Mouse (Mus musculus) stomach, embryonic 16.5 days (tissue): ENCODE results near the gene Msh4. TPM values are rescaled to one million over a fixed set of nuclear protein-coding genes. Genes with fewer than 3 reads are reported as not detected.
A peak's percentile ranks its signal among the peaks of the same experiment; 100 is the strongest.

ENCODE experiments used
- ATAC-seq: fragments of 200-750 bp; cut with Nextera tagmentation; 2 replicates; pipeline ENCODE4 v1.8.0; 2017; ENCODE audit warnings: moderate number of reproducible peaks, moderate TSS enrichment; ENCODE audit not compliant: insufficient read depth, low FRiP score
- H3K27ac ChIP-seq: fragments of 300-500 bp; sonication (generic); 2 replicates; pipeline ENCODE4 v1.5.1; 2014; ENCODE audit warnings: low read length
- H3K27me3 ChIP-seq: fragments of 300-500 bp; sonication (generic); 2 replicates; pipeline ENCODE4 v1.6.1; 2014; ENCODE audit warnings: low read length, control low read depth, mixed read lengths; ENCODE audit not compliant: control insufficient read depth, insufficient read depth
- H3K36me3 ChIP-seq: fragments of 300-500 bp; sonication (generic); 2 replicates; pipeline ENCODE4 v1.6.1; 2014; ENCODE audit warnings: low read length; ENCODE audit not compliant: control insufficient read depth, insufficient read depth
- H3K4me1 ChIP-seq: fragments of 300-500 bp; sonication (generic); 2 replicates; pipeline ENCODE4 v1.6.1; 2014; ENCODE audit warnings: low read length, control low read depth, mixed read lengths; ENCODE audit not compliant: control insufficient read depth, insufficient read depth
- H3K4me2 ChIP-seq: fragments of 300-500 bp; sonication (generic); 2 replicates; pipeline ENCODE4 v1.6.1; 2014; ENCODE audit warnings: low read depth, low read length, mixed read lengths
- H3K4me3 ChIP-seq: fragments of 300-500 bp; sonication (generic); replicated peaks from 2 replicates; pipeline ENCODE4 v1.5.1; 2014; ENCODE audit warnings: mild to moderate bottlenecking, low read length
- H3K9ac ChIP-seq: fragments of 300-500 bp; sonication (generic); 2 replicates; pipeline ENCODE4 v1.6.1; 2014; ENCODE audit warnings: low read length
- H3K9me3 ChIP-seq: fragments of 300-500 bp; sonication (generic); replicated peaks from 2 replicates; pipeline ENCODE4 v1.6.1; 2016; ENCODE audit warnings: low read length, control low read depth; ENCODE audit not compliant: control insufficient read depth
- WGBS: fragments of 180-500 bp; shearing (Covaris S2); extraction: QIAGEN DNeasy Blood & Tissue Kit; methylation state at CpG from one replicate; pipeline ENCODE4 v1.1.7; 2014; 5-methylcytosine and 5-hydroxymethylcytosine counted together
- polyA plus RNA-seq: library from polyadenylated mRNA; unstranded; fragments of >200 nt; fragmentation: Nextera tagmentation; extraction: Ambion mirVana; gene quantifications from 2 replicates; pipeline ENCODE4 v1.2.1, GENCODE M21; 2015

The Msh4 gene
- polyA plus RNA-seq, 1 experiment from 2014 or later: not detected

DNA sequence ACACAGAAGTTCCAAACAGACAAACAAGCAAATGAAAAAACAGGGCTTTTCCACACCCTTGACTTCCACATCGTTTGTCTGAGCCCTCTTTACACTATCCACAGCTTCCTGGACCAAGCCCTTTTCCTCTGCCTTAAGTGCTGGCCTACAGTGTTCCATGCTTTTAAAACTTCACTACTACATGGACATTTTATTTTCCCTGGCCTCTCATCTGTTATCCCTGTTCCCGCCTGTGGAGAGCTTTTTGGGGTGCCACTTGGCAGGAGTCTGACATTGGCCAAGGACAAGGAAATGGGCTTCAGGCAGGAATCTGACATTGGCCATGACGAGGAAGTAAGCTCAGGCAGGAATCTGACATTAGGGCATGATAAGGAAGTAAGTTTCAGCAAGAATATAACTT lies 3.3 kb downstream of the Msh4 start:
- Histone ChIP-seq H3K27me3 (no peaks in the 10 kb centered on the region), H3K36me3 (peaks cover 36% of the 10 kb centered on the region), H3K4me3 (no peak overlapping the region), H3K27ac (peak overlapping the region; percentile 4; the same call in 1 of the 2 replicates), H3K9me3 (no peaks in the 10 kb centered on the region), H3K4me2 (no peak overlapping the region), H3K4me1 (no peaks in the 10 kb centered on the region), H3K9ac (no peak overlapping the region)
- no peak for ATAC-seq
- WGBS: 46% methylated on average over 3 of the region's 3 CpGs

- H3K27ac ChIP-seq: no peak overlapping the region
- no peaks in the 10 kb centered on the region for H3K9me3 ChIP-seq
- peaks cover 29% of the 10 kb centered on the region for H3K36me3 ChIP-seq
- ATAC-seq: no peak
- no peak overlapping the region for H3K9ac ChIP-seq
- H3K27me3 ChIP-seq: no peaks in the 10 kb centered on the region
- 67% methylated on average over 1 of the region's 1 CpGs for WGBS
- no peak overlapping the region for H3K4me3 ChIP-seq
- H3K4me1 ChIP-seq: no peaks in the 10 kb centered on the region
- no peak overlapping the region for H3K4me2 ChIP-seq
Measured at GRCm38 (mm10) chr3:153901904-153902303, 4.0 kb downstream of the Msh4 start.

- Histone ChIP-seq H3K9me3 (no peaks in the 10 kb centered on the region), H3K36me3 (no peaks in the 10 kb centered on the region), H3K27me3 (no peaks in the 10 kb centered on the region), H3K27ac (no peak overlapping the region), H3K9ac (no peak overlapping the region), H3K4me1 (no peaks in the 10 kb centered on the region), H3K4me3 (no peak overlapping the region), H3K4me2 (no peak overlapping the region)
- no peak for ATAC-seq
- 48% methylated on average over 6 of the region's 6 CpGs for WGBS
Measured at GRCm38 (mm10) chr3:153897216-153897615, 8.7 kb downstream of the Msh4 start.

GRCm38 (mm10) chr3:153895454-153895853 lies 10.5 kb downstream of the Msh4 start:
- ATAC-seq: no peak
- Histone ChIP-seq H3K27me3 (no peaks in the 10 kb centered on the region), H3K36me3 (no peaks in the 10 kb centered on the region), H3K4me1 (no peaks in the 10 kb centered on the region), H3K4me2 (no peak overlapping the region), H3K27ac (no peak overlapping the region), H3K9me3 (no peaks in the 10 kb centered on the region), H3K4me3 (no peak overlapping the region), H3K9ac (no peak overlapping the region)
- WGBS: 81% methylated on average over 3 of the region's 3 CpGs

DNA sequence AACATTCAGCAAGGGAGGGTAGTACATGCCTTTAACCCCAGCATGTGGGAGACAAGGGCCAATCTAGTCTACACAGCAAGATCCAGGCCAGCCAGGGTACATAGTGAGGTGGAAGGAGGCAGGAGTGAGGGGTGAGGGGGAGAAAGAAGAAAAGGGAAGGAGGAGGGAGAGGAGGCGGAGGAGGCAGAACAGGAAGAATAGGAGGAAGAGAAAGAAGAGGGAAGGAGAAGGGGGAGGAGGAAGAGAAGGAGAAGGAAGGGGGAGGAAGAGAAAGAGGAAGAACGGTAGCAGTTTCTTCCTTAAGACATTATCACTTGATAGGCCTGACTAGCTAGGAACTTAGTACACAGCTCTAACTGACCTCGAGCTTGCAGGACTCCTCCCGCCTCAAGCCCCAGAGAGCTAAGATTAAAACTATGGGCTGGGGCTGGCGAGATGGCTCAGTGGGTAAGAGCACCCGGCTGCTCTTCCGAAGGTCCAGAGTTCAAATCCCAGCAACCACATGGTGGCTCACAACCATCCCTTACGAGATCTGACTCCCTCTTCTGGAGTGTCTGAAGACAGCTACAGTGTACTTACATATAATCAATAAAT lies 16.7 kb downstream of the Msh4 start:
- no peaks in the 10 kb centered on the region for H3K4me1 ChIP-seq
- H3K4me2 ChIP-seq: no peak overlapping the region
- 76% methylated on average over 7 of the region's 8 CpGs for WGBS
- no peaks in the 10 kb centered on the region for H3K9me3 ChIP-seq
- no peak overlapping the region for H3K4me3 ChIP-seq
- H3K27me3 ChIP-seq: no peaks in the 10 kb centered on the region
- H3K9ac ChIP-seq: no peak overlapping the region
- no peaks in the 10 kb centered on the region for H3K36me3 ChIP-seq
- ATAC-seq: no peak
- no peak overlapping the region for H3K27ac ChIP-seq

DNA sequence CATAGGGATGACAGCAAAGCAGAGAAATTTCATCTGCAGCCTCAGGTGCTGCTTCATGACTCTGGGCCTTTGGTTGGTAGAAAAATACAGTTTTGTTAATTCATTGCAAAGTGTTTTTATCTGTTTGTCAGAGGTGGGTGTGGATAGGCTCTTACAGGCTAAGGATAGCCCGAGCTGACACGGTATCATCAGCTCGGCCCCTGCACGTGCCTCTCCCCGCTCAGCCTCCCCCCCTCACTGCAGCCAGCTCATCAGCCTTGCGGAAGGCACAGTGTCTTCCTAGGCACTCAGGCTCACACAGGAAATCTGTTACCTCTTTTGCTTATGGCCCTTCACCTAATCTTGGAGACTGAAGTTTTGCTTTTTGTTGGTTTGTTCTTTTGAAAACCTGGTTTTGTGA lies 17.8 kb downstream of the Msh4 start:
- Histone ChIP-seq H3K4me2 (no peak overlapping the region), H3K36me3 (no peaks in the 10 kb centered on the region), H3K4me3 (no peak overlapping the region), H3K27ac (no peak overlapping the region), H3K9ac (no peak overlapping the region), H3K9me3 (no peaks in the 10 kb centered on the region), H3K4me1 (no peaks in the 10 kb centered on the region), H3K27me3 (no peaks in the 10 kb centered on the region)
- 64% methylated on average over 6 of the region's 6 CpGs for WGBS
- no peak for ATAC-seq

DNA sequence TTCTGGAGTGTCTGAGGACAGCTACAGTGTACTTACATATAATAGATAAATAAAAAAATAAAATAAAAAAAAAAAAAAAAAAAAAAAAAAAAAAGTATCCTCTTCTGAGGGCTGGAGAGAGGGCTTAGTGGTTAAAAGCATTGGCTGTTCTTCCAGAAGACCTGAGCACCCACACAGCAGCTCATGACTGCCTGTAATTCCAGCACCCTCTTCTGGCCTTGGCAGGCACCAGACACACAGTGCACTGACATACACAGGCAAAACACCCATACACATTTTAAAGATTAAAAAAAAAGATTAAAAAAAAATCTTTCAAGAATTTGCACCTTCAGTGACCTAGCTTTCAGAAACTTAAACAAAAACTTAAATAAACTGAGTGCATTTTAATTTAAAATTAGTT lies 19.6 kb downstream of the Msh4 start:
- Histone ChIP-seq H3K4me3 (no peak overlapping the region), H3K9ac (no peak overlapping the region), H3K4me2 (no peak overlapping the region), H3K27me3 (no peaks in the 10 kb centered on the region), H3K36me3 (no peaks in the 10 kb centered on the region), H3K27ac (no peak overlapping the region), H3K9me3 (no peaks in the 10 kb centered on the region), H3K4me1 (no peaks in the 10 kb centered on the region)
- no peak for ATAC-seq

DNA sequence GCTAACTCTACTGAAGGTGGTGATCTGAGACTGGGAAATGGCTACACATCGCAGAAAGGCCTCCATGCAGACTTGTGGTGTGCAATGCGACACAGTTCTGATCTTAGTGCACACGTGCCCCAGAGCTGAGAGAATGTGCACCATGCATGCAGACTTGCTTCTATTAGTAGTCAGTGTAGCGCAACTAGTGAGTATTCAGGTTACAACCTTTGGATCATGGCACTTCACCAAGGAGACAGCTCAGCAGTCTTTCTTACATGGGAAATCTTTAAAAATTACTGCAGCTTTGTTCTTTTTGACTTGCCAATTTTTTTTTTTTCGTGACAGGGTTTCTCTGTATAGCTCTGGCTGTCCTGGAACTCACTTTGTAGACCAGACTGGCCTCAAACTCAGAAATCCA lies 34.5 kb downstream of the Msh4 start:
- no peak for ATAC-seq
- Histone ChIP-seq H3K9me3 (no peaks in the 10 kb centered on the region), H3K27ac (no peak overlapping the region), H3K36me3 (no peaks in the 10 kb centered on the region), H3K4me2 (no peak overlapping the region), H3K4me1 (no peaks in the 10 kb centered on the region), H3K4me3 (no peak overlapping the region), H3K27me3 (no peaks in the 10 kb centered on the region), H3K9ac (no peak overlapping the region)
- 88% methylated on average over 5 of the region's 5 CpGs for WGBS

GRCm38 (mm10) chr3:153867149-153868136 lies 38.5 kb downstream of the Msh4 start:
- Histone ChIP-seq H3K4me3 (no peak overlapping the region), H3K9ac (no peak overlapping the region), H3K4me1 (no peaks in the 10 kb centered on the region), H3K9me3 (no peaks in the 10 kb centered on the region), H3K4me2 (no peak overlapping the region), H3K36me3 (no peaks in the 10 kb centered on the region), H3K27me3 (no peaks in the 10 kb centered on the region), H3K27ac (no peak overlapping the region)
- 62% methylated on average over 14 of the region's 14 CpGs for WGBS
- no peak; the same call in 1 of the 2 replicates for ATAC-seq
